Mouse (Mus musculus) CH12.LX (cell line): Measurements from ENCODE around the gene Tedc1. TPM values are rescaled to one million over a fixed set of nuclear protein-coding genes. Genes with fewer than 3 reads are reported as not detected.

Experiments
- DNase-seq: peaks from one replicate; pipeline ENCODE4 v3.0.0-alpha.2; 2013; ENCODE audit errors: extremely low read depth
- H3K27ac ChIP-seq: 2 replicates; pipeline ENCODE4 v1.5.1; 2012; ENCODE audit warnings: low read depth, mild to moderate bottlenecking, control low read depth, moderate library complexity; ENCODE audit not compliant: insufficient read depth
- H3K27me3 ChIP-seq: replicated peaks from 2 replicates; pipeline ENCODE3; 2012; ENCODE audit warnings: inconsistent platforms
- H3K36me3 ChIP-seq, 2 experiments: replicated peaks in 1 of 2; 2 replicates each; pipeline versions ENCODE3 to v1.6.1; 2012; ENCODE audit warnings: inconsistent platforms in 1 of 2, low read length in 1 of 2, mild to moderate bottlenecking in 1 of 2, mixed read lengths in 1 of 2, moderate library complexity in 1 of 2; ENCODE audit not compliant: control insufficient read depth in 1 of 2, insufficient read depth in 1 of 2
- H3K4me1 ChIP-seq, 2 experiments: 2 replicates each; pipeline ENCODE4 v1.6.1; 2012; ENCODE audit warnings: inconsistent platforms in 1 of 2, moderate library complexity in 1 of 2; ENCODE audit not compliant: insufficient read depth in 2 of 2, control insufficient read depth in 1 of 2
- H3K4me2 ChIP-seq: 2 replicates; pipeline ENCODE4 v1.6.1; 2012; ENCODE audit warnings: low read depth, mild to moderate bottlenecking, control low read depth; ENCODE audit not compliant: poor library complexity, insufficient read depth, severe bottlenecking
- H3K4me3 ChIP-seq, 3 experiments: fragments of 150-350 bp in 1 of 3; sonication (generic) in 1 of 3; replicated peaks in 1 of 3; 2 replicates each; pipeline versions ENCODE3 to v1.5.1; 2011 to 2012; ENCODE audit warnings: low read depth in 2 of 3, low read length in 2 of 3, mild to moderate bottlenecking in 2 of 3, moderate library complexity in 2 of 3, control low read depth in 1 of 3, improper control_type of control experiment in 1 of 3, inconsistent platforms in 1 of 3, mixed read lengths in 1 of 3; ENCODE audit not compliant: poor library complexity in 1 of 3
- H3K79me2 ChIP-seq: replicated peaks from 2 replicates; pipeline ENCODE4 v1.6.1; 2012; ENCODE audit warnings: mild to moderate bottlenecking, moderate library complexity; ENCODE audit not compliant: control insufficient read depth, poor library complexity, insufficient read depth, severe bottlenecking; ENCODE audit errors: extremely low read depth
- H3K9ac ChIP-seq: 2 replicates; pipeline ENCODE4 v1.6.1; 2012; ENCODE audit warnings: low read depth, mild to moderate bottlenecking, control low read depth, moderate library complexity; ENCODE audit not compliant: insufficient read depth
- H3K9me3 ChIP-seq: replicated peaks from 2 replicates; pipeline ENCODE3; 2012; ENCODE audit warnings: low read length, inconsistent platforms, mixed read lengths
- E2F4 ChIP-seq: IDR thresholded peaks from 2 replicates; pipeline ENCODE4 v1.6.1; 2011; ENCODE audit warnings: low read depth, low read length, improper control_type of control experiment; ENCODE audit not compliant: insufficient replicate concordance
- ELF1 ChIP-seq: IDR thresholded peaks from 2 replicates; pipeline ENCODE4 v1.6.1; 2014; ENCODE audit warnings: low read depth, mild to moderate bottlenecking, inconsistent platforms, low read length, improper control_type of control experiment
- HCFC1 ChIP-seq: IDR thresholded peaks from 2 replicates; pipeline ENCODE4 v1.6.1; 2012; ENCODE audit warnings: low read depth, mild to moderate bottlenecking, inconsistent platforms, low read length, improper control_type of control experiment
- IRF4 ChIP-seq: IDR thresholded peaks from 2 replicates; pipeline ENCODE4 v1.6.1; 2014; ENCODE audit warnings: low read depth, mild to moderate bottlenecking, inconsistent platforms, low read length, improper control_type of control experiment
- JUN ChIP-seq: IDR thresholded peaks from 2 replicates; pipeline ENCODE4 v1.6.1; 2011; ENCODE audit warnings: low read depth, mild to moderate bottlenecking, low read length, improper control_type of control experiment, moderate library complexity; ENCODE audit not compliant: insufficient read depth
- JUND ChIP-seq: conservative IDR thresholded peaks from 2 replicates; pipeline ENCODE4 v1.6.1; 2011; ENCODE audit warnings: low read depth, low read length, improper control_type of control experiment
- KAT2A ChIP-seq: IDR thresholded peaks from 2 replicates; pipeline ENCODE4 v1.6.1; 2012; ENCODE audit warnings: low read length, improper control_type of control experiment, inconsistent platforms; ENCODE audit not compliant: insufficient replicate concordance
- MAX ChIP-seq: IDR thresholded peaks from 2 replicates; pipeline ENCODE4 v1.6.1; 2011; ENCODE audit warnings: low read length, improper control_type of control experiment
- MAZ ChIP-seq: IDR thresholded peaks from 2 replicates; pipeline ENCODE4 v1.6.1; 2012; ENCODE audit warnings: low read depth, mild to moderate bottlenecking, inconsistent platforms, low read length, improper control_type of control experiment, moderate library complexity
- MEF2A ChIP-seq: IDR thresholded peaks from 2 replicates; pipeline ENCODE4 v1.6.1; 2014; ENCODE audit warnings: low read depth, mild to moderate bottlenecking, inconsistent platforms, low read length, improper control_type of control experiment, borderline replicate concordance
- MXI1 ChIP-seq: IDR thresholded peaks from 2 replicates; pipeline ENCODE4 v1.6.1; 2011; ENCODE audit warnings: mild to moderate bottlenecking, low read depth, low read length, improper control_type of control experiment
- NRF1 ChIP-seq: IDR thresholded peaks from 2 replicates; pipeline ENCODE4 v1.6.1; 2014; ENCODE audit warnings: low read depth, mild to moderate bottlenecking, inconsistent platforms, low read length, improper control_type of control experiment, moderate library complexity
- PAX5 ChIP-seq: IDR thresholded peaks from 2 replicates; pipeline ENCODE4 v1.6.1; 2012; ENCODE audit warnings: low read length, inconsistent platforms, mixed read lengths
- POLR2A ChIP-seq: IDR thresholded peaks from 2 replicates; pipeline ENCODE4 v1.6.1; 2011; ENCODE audit warnings: low read depth, mild to moderate bottlenecking, improper control_type of control experiment, low read length
- POLR2AphosphoS2 ChIP-seq: IDR thresholded peaks from 2 replicates; pipeline ENCODE4 v1.6.1; 2011; ENCODE audit warnings: low read depth, low read length, improper control_type of control experiment
- RAD21 ChIP-seq: IDR thresholded peaks from 2 replicates; pipeline ENCODE4 v1.6.1; 2011; ENCODE audit warnings: low read depth, mild to moderate bottlenecking, low read length, improper control_type of control experiment, moderate library complexity
- RCOR1 ChIP-seq: conservative IDR thresholded peaks from 2 replicates; pipeline ENCODE4 v1.6.1; 2012; ENCODE audit warnings: low read depth, mild to moderate bottlenecking, inconsistent platforms, low read length, improper control_type of control experiment
- SIN3A ChIP-seq: IDR thresholded peaks from 2 replicates; pipeline ENCODE4 v1.6.1; 2012; ENCODE audit warnings: low read length, improper control_type of control experiment, inconsistent platforms
- SMC3 ChIP-seq: IDR thresholded peaks from 2 replicates; pipeline ENCODE4 v1.6.1; 2011; ENCODE audit warnings: low read depth, low read length, improper control_type of control experiment
- TBP ChIP-seq: conservative IDR thresholded peaks from 2 replicates; pipeline ENCODE4 v1.6.1; 2011; ENCODE audit warnings: low read depth, low read length, improper control_type of control experiment
- UBTF ChIP-seq: IDR thresholded peaks from 2 replicates; pipeline ENCODE4 v1.6.1; 2012; ENCODE audit warnings: low read depth, mild to moderate bottlenecking, inconsistent platforms, low read length, improper control_type of control experiment, moderate library complexity
- ZKSCAN1 ChIP-seq: IDR thresholded peaks from 2 replicates; pipeline ENCODE4 v1.6.1; 2012; ENCODE audit warnings: low read depth, inconsistent platforms, low read length, improper control_type of control experiment, borderline replicate concordance
- ZMIZ1 ChIP-seq: IDR thresholded peaks from 2 replicates; pipeline ENCODE4 v1.6.1; 2012; ENCODE audit warnings: low read depth, mild to moderate bottlenecking, inconsistent platforms, low read length, improper control_type of control experiment
- ZNF384 ChIP-seq: IDR thresholded peaks from 2 replicates; pipeline ENCODE4 v1.6.1; 2012; ENCODE audit warnings: low read depth, low read length, improper control_type of control experiment, inconsistent platforms
- dilution Hi-C: fragments of 300-500 bp; cut with MboI; formaldehyde crosslinking; loops from 2 replicates; pipeline ENCODE4 v1.14.3; 2020; ENCODE audit warnings: low sequenced_read_pairs; ENCODE audit not compliant: extremely low pct_unique_long_range_greater_than_20kb, extremely low pct_ligation_motif_present
- in situ Hi-C: fragments of 300-500 bp; cut with MboI; formaldehyde crosslinking; loops from 3 replicates; pipeline ENCODE4 v1.14.3; 2019; ENCODE audit warnings: low sequenced_read_pairs, low pct_ligation_motif_present, low pct_unique_long_range_greater_than_20kb, mixed read lengths
- polyA plus RNA-seq: library from polyadenylated mRNA; unstranded; fragments of >175 nt; gene quantifications from 2 replicates; pipeline ENCODE4 v1.2.1, GENCODE M21; 2012; ENCODE audit warnings: low read depth; ENCODE audit not compliant: insufficient read length
- total RNA-seq, 2 experiments: library from RNA; depleted of rRNA; stranded (reverse); fragments of 300-350 nt in 1 of 2; fragments of >200 nt in 1 of 2; gene quantifications; 2 replicates each; pipeline ENCODE4 v1.2.3; 2012 to 2014

Tedc1 gene
- total and polyA plus RNA-seq, 3 experiments, result 6.4 to 14.0 (median 9.0) TPM

DNA sequence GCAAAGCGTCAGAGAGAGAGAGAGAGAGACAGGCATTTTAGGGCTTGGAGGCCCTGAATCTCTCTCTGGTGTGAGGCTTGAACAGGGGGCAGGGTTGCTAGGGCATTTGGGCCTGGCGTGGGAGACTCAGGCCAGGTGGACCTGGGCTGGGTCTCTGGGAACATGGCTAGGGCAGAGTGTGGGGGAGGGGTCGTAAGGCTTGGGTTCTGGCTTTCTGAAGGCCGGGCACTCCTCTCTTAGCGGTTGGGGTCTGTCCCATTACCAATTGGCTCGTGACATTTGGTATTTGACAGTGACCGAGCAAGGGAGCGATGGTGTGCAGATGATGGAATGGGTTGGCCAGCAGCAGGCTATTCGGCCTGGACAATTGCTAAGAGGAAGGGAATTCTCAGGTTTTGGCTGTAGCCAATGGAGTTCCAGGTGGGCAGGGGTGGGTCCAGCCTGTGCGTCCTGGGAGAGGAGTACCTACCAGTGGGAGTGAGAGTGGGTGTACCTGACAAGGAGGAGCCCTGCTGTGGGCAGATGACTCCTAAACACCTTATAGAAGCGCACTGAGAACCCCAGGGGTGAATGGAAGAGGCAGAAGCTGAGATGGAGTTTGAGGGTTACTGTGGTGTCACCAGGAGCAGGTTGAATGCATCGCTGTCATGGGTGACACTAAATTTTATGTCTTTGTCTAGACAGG, 30.2 kb downstream of the Tedc1 start:
- H3K27ac ChIP-seq, result no peak overlapping the region
- H3K79me2 ChIP-seq, result no peaks in the 10 kb centered on the region
- DNase-seq, result no peak
- H3K4me2 ChIP-seq, result no peak overlapping the region
- peaks cover 44% of the 10 kb centered on the region for H3K27me3 ChIP-seq
- H3K9ac ChIP-seq, result no peak overlapping the region
- dilution Hi-C loops (no loop called here), in situ Hi-C loops (no loop called here)
- H3K4me1 ChIP-seq, result no peaks in the 10 kb centered on the region
- peaks cover 33% of the 10 kb centered on the region for H3K9me3 ChIP-seq
- H3K4me3 ChIP-seq, result no peak overlapping the region
- TF ChIP-seq HCFC1 (no peak), ZNF384 (no peak), ELF1 (no peak), POLR2A (no peak), ZMIZ1 (no peak), JUND (no peak), SMC3 (no peak), PAX5 (no peak), NRF1 (no peak), MAZ (no peak)
- no peaks in the 10 kb centered on the region for H3K36me3 ChIP-seq

DNA sequence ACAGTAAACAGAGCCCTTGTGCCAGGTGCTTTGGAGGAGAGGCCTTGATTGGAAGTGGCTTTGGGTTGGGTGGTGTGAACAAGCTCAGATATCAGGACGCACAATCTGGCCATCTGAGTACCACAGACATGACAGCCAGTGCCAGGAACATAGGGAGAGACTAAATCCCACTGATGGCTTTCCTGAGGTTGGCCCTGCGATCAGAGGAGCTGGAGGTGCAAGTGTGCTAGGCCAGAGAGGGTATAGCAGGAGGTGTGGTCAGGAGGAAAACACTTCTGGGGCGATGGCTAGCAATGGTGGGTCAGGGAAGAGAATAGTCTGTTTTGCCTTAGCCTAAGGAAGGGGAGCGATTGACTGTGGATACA, 30.8 kb downstream of the Tedc1 start:
- Histone ChIP-seq H3K27ac (no peak overlapping the region), H3K4me1 (no peaks in the 10 kb centered on the region), H3K4me3 (no peak overlapping the region), H3K9me3 (peaks cover 33% of the 10 kb centered on the region), H3K9ac (no peak overlapping the region), H3K4me2 (no peak overlapping the region), H3K36me3 (no peaks in the 10 kb centered on the region), H3K79me2 (no peaks in the 10 kb centered on the region), H3K27me3 (peaks cover 46% of the 10 kb centered on the region)
- no peak for TF ChIP-seq MEF2A
- no peak for TF ChIP-seq TBP
- TF ChIP-seq ZKSCAN1, result no peak
- no peak for TF ChIP-seq SIN3A
- TF ChIP-seq MAX, result no peak
- TF ChIP-seq RAD21, result no peak
- TF ChIP-seq HCFC1, result no peak
- TF ChIP-seq IRF4, result no peak
- TF ChIP-seq E2F4, result no peak
- TF ChIP-seq ZNF384, result no peak
- no peak for TF ChIP-seq MAZ
- no peak for TF ChIP-seq RCOR1
- no peak for TF ChIP-seq MXI1
- no peak for TF ChIP-seq KAT2A
- no peak for TF ChIP-seq NRF1
- TF ChIP-seq JUN, result no peak
- TF ChIP-seq UBTF, result no peak
- TF ChIP-seq POLR2AphosphoS2, result no peak
- in situ Hi-C loops (no loop called here), dilution Hi-C loops (no loop called here)
- DNase-seq, result no peak
